Mouse (Mus musculus) liver, adult 2 months (tissue): ENCODE data around the gene Sap30bp.
A peak's percentile ranks its signal among the peaks of the same experiment; 100 is the strongest.

ENCODE experiments used
- CTCF ChIP-seq: fragments of 200-500 bp; IDR thresholded peaks from 2 replicates; pipeline ENCODE4 v1.5.1; 2011; ENCODE audit warnings: low read depth, low read length, control low read depth
- POLR2A ChIP-seq: fragments of 200-500 bp; IDR thresholded peaks from 2 replicates; pipeline ENCODE4 v1.6.1; 2011; ENCODE audit warnings: low read length, control low read depth; ENCODE audit not compliant: insufficient read depth; ENCODE audit errors: extremely low read depth

GRCm38 (mm10) chr11:115898886-115899285 lies 34.2 kb upstream of the Sap30bp start:
- TF ChIP-seq CTCF, result peak; percentile 79
- no peak for TF ChIP-seq POLR2A
